Mouse (Mus musculus): ENCODE measurements around the gene Rs1.

Gene Rs1
- long read RNA-seq, experiment 1 = 0 reads
- long read RNA-seq, experiment 2 = 0 reads

- intact Hi-C loops (cut with DNase I) = loop anchor here (5.0 kb wide), 1 partner anchor 265 kb away; no protein-coding TSS in a partner anchor
These were observed at the start of gene Rs1 for GRCm38 (mm10) chrX:160767713-160768112. Gene Rs1, plus strand, starts transcription at chrX:160768013.

DNA sequence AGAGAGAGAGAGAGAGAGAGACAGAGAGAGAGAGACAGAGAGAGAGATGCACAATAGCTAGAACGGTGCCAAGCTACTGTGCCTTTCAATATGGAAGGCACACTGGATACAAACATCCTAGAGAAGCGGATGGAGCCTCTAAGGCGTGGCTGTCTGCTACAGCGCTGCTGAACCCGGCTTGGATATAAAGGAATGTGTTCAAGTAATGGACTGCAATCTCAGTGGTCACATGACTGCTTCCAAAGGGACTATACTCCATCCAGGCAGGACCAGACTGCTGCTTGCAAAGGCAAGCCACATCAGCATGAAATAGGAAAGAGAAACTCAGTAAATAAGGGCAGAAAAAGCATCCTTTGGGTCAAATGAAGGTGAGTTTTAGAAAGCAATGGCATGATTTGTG, 32.2 kb upstream of the Rs1 start, which contains the start of gene Ppef1:
Gene Ppef1 (minus strand): TSS at position 116 of the 400 bp plus-strand sequence.
- intact Hi-C loops (cut with DNase I) = no loop called here

DNA sequence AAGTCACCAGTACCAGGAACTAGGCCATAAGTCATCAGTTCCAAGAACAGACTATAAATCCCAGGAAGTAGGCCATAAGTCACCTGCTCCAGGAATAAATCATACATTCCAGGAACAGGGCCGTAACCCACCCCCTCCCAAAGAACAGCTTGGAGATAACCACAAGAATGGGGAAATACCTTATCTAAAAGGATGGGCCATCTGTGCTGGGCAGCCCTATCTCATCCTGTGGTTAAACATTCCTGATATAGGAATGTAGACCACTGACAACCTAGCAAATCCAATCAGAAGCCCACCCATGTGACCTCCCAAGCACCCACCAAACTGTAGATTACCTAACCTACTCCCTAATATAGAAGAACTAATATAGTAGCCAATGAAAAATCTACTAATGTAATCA, 22.4 kb upstream of the Rs1 start:
- intact Hi-C loops (cut with DNase I) = no loop called here

DNA sequence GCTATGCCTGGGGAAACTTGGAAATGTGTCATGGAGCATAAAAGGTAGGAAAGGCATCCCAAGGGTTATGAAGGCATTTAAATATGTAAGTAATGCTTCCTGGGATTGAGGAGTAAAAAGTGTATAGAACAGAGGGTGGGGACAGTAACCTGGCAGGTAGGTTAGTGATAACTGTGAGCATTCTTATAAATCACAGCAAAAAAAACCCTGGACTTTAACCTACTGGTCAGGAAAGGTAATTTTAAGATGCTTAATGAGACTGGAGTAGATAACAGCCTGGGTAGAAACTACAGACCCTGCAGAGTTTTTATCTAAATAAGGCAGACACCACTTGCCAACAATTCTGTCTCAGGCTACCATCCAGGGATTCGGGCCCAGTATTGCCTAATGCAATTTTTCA, 19.2 kb upstream of the Rs1 start:
- intact Hi-C loops (cut with DNase I) = no loop called here

- intact Hi-C loops (cut with DNase I) = no loop called here
These were observed 17.0 kb upstream of the Rs1 start for GRCm38 (mm10) chrX:160750808-160751207.

- intact Hi-C loops (cut with DNase I) = loop anchor here (5.0 kb wide), 1 partner anchor 267 kb away; no protein-coding TSS in a partner anchor
These were observed 2.2 kb upstream of the Rs1 start for GRCm38 (mm10) chrX:160765389-160766232.

- intact Hi-C loops (cut with DNase I) = loop anchor here (5.0 kb wide), 1 partner anchor 266 kb away; no protein-coding TSS in a partner anchor
These were observed 1.6 kb upstream of the Rs1 start for GRCm38 (mm10) chrX:160766233-160766616.

DNA sequence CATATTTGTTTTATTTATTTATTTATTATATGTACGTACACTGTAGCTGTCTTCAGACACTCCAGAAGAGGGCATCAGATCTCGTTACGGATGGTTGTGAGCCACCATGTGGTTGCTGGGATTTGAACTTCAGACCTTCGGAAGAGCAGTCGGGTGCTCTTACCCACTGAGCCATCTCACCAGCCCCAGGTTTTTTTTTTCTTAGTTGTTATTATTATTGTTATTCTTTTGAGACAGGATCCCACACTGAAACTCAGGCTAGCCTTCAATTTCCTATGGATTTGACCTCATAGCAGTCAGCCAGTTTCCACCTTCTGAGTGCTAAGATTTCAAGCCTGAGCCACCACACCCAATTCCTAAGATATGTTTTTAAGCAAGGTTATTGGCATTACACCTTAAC, 1.8 kb downstream of the Rs1 start:
- intact Hi-C loops (cut with DNase I) = loop anchor here (5.0 kb wide), 1 partner anchor 263 kb away; no protein-coding TSS in a partner anchor

GRCm38 (mm10) chrX:160773033-160773432, 5.2 kb downstream of the Rs1 start:
- intact Hi-C loops (cut with DNase I) = no loop called here

- intact Hi-C loops (cut with DNase I) = no loop called here
These were observed 14.5 kb downstream of the Rs1 start for GRCm38 (mm10) chrX:160782276-160782675.

DNA sequence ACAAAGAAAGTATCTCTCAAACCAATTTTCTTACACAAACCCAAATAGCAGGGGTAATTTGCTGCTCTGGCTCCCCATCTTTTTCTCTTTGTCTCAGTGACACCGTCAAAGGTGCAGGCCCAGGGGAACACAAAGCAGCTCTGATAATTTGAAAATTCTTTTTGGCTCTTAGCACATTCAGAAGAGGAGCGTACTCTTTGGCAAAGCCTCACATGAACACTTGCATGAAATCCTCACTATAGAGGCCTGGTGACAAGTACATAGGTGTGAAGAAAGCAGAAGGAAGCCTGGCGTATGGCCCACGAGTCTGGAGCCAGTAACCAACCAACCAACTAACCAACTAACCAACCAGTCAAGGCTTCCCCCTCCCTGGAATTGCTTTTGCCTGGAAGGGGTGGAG, 27.1 kb downstream of the Rs1 start:
- intact Hi-C loops (cut with DNase I) = no loop called here

DNA sequence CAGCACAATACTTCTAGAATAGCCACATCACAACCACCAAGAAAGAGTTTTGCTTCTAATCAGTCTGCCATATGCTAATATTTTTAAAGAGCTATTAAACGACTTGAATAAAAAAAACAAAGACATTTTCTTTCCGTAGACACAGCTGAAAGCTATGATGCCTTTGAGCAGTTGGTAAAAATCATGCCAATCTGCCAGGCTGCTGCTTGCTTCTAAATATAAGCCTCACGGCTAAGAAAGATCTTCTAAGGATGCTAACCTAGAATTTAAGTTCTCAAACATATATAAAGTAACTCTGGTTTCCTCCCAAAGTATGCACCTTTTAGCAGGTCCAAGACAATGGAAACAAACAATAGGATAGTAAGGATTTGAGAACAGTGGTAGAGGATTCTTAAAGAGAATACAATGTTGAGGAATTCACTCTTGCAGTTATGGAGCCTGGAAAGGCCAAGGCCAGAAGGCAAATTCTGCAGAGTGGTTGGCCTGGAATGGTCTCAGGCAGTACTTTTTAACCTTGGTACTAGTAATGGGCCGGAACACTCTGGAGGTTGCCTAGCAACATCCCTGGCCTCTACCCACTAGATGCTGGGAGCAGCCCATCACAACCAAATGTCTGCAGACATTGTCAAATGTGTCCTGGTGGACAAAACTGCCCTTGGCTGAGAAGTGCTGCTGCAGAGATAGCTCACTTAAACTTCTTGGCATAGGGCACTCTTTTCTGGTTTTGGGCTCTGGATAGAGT, 36.8 kb downstream of the Rs1 start:
- intact Hi-C loops (cut with DNase I) = no loop called here

DNA sequence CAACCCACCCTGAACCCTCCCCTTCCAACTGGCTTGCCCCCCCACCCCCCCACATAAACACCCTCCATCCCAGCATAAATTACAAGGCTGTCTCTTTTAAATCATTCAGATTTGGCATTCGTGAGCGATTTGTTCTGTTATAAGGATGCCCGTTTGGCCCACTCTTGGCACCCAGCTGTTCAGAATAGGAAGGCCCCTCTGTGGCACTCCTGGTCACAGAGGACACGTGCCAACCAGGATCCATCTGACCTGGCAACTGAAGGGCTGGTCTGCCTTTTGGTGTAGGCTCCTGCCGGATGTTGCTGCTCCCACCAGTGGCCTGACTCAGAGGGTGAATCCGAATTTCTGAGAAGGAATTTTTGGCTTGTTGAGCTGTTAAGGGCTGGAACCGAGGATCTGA, 40.4 kb downstream of the Rs1 start:
- intact Hi-C loops (cut with DNase I) = no loop called here

All from adrenal gland (tissue).